Mouse (Mus musculus) hindbrain, embryonic 12.5 days (tissue): ENCODE measurements around the gene Specc1. TPM values are rescaled to one million over a fixed set of nuclear protein-coding genes. Genes with fewer than 3 reads are reported as not detected.

ENCODE experiments used
- ATAC-seq: fragments of 200-750 bp; cut with Nextera tagmentation; 2 replicates; pipeline ENCODE4 v1.8.0; 2017; ENCODE audit warnings: moderate TSS enrichment; ENCODE audit not compliant: low FRiP score
- H3K27ac ChIP-seq: fragments of 300-500 bp; sonication (generic); 2 replicates; pipeline ENCODE4 v1.5.1; 2016; ENCODE audit warnings: mild to moderate bottlenecking
- H3K27me3 ChIP-seq: fragments of 300-500 bp; sonication (generic); 2 replicates; pipeline ENCODE4 v1.6.1; 2016; ENCODE audit warnings: mild to moderate bottlenecking
- H3K36me3 ChIP-seq: fragments of 300-500 bp; sonication (generic); 2 replicates; pipeline ENCODE4 v1.6.1; 2016; ENCODE audit warnings: mild to moderate bottlenecking
- H3K4me1 ChIP-seq: fragments of 300-500 bp; sonication (generic); 2 replicates; pipeline ENCODE4 v1.6.1; 2016
- H3K4me2 ChIP-seq: fragments of 300-500 bp; sonication (generic); replicated peaks from 2 replicates; pipeline ENCODE4 v1.6.1; 2016; ENCODE audit warnings: mild to moderate bottlenecking
- H3K4me3 ChIP-seq: fragments of 300-500 bp; sonication (generic); 2 replicates; pipeline ENCODE4 v1.5.1; 2016; ENCODE audit warnings: mild to moderate bottlenecking
- H3K9ac ChIP-seq: fragments of 300-500 bp; sonication (generic); 2 replicates; pipeline ENCODE4 v1.6.1; 2016; ENCODE audit warnings: mild to moderate bottlenecking, moderate library complexity
- H3K9me3 ChIP-seq: fragments of 300-500 bp; sonication (generic); replicated peaks from 2 replicates; pipeline ENCODE4 v1.6.1; 2016; ENCODE audit warnings: mild to moderate bottlenecking
- WGBS: fragments of 180-500 bp; shearing (Covaris S2); methylation state at CpG from one replicate; pipeline ENCODE4 v1.1.7; 2016; 5-methylcytosine and 5-hydroxymethylcytosine counted together
- polyA plus RNA-seq: library from polyadenylated mRNA; unstranded; fragments of >200 nt; fragmentation: Nextera tagmentation; extraction: Ambion mirVana; gene quantifications from 2 replicates; pipeline ENCODE4 v1.2.1, GENCODE M21; 2016

Specc1 gene
- polyA plus RNA-seq, 1 experiment from 2014 or later, result 15.7 TPM

DNA sequence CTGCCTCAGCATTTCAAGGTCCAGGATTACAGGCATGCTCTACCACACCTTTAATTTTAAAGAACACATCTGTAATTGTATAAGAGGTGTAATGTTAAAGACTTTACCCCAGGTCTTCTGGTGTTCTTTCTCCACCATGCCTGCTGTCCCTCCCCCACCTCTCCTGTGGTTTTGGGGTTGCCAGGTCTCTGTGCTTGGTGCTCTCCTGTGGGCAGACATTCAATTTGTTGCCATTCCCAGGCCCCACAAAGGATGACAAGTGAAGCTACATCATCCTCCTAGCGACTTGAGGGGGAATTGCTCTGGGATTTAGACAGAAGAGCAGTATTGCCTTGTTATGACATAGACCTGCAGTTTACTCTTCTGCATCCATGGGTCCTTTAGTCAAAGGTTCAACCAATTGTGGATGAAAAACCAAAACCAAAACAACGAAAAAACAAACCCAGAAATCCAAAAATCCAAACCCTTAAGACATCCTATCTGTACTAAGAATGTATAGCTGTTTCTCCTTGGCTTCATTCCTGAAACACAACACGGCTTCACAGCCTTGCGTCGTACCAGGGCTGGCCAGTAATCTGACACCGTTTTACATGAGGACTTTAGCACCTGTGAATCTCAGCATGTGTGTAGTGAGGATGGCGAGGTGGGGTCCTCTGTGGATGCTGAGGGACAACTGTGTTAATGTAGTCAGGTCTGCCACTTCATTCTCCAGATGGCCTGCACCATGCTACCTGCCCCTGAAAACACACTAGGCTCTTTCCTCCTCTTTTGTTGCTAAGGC, 15.1 kb downstream of the Specc1 start:
- no peak for ATAC-seq

GRCm38 (mm10) chr11:61974106-61974707, 17.6 kb downstream of the Specc1 start:
- H3K4me3 ChIP-seq, result no peak overlapping the region
- H3K4me1 ChIP-seq, result no peaks in the 10 kb centered on the region
- no peak overlapping the region for H3K4me2 ChIP-seq
- no peaks in the 10 kb centered on the region for H3K27me3 ChIP-seq
- 0 out of 2 replicates have a peak overlapping the region, but pooled peaks have one; percentile 18 for H3K9ac ChIP-seq
- no peak overlapping the region for H3K27ac ChIP-seq
- no peak for ATAC-seq
- no peaks in the 10 kb centered on the region for H3K9me3 ChIP-seq
- 65% methylated on average over 13 of the region's 13 CpGs for WGBS
- no peaks in the 10 kb centered on the region for H3K36me3 ChIP-seq

More for the DNA sequence above, 15.1 kb downstream of the Specc1 start:
- Histone ChIP-seq H3K9ac (no peak overlapping the region), H3K36me3 (no peaks in the 10 kb centered on the region), H3K4me1 (no peaks in the 10 kb centered on the region), H3K4me3 (no peak overlapping the region), H3K27me3 (no peaks in the 10 kb centered on the region), H3K9me3 (no peaks in the 10 kb centered on the region), H3K27ac (no peak overlapping the region), H3K4me2 (no peak overlapping the region)
- 61% methylated on average over 7 of the region's 7 CpGs for WGBS

- Histone ChIP-seq H3K36me3 (no peaks in the 10 kb centered on the region), H3K27ac (no peak overlapping the region), H3K9me3 (no peaks in the 10 kb centered on the region), H3K9ac (no peak overlapping the region), H3K27me3 (no peaks in the 10 kb centered on the region), H3K4me2 (no peak overlapping the region), H3K4me3 (no peak overlapping the region), H3K4me1 (no peaks in the 10 kb centered on the region)
- no peak for ATAC-seq
- 72% methylated on average over 1 of the region's 1 CpGs for WGBS
Observed at GRCm38 (mm10) chr11:61975783-61976182, 19.2 kb downstream of the Specc1 start.

DNA sequence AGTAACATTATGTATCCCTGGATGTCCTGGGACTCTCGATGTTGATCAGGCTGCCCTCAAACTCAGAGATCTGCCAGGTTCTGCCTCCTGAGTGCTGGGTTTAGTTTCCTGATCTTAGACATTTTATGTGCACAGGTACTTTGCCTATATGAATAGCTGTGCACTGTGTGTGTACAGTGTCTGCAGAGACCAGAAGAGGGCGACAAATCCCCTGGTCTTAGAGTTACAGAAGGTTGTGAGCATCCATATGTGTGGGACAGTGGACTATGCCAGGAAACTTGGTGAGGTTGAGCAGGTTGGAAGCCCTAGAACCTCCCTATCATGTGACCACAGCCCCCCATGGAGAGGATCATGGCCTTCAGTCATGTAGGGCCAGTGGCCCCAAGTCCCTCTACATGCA, 24.7 kb downstream of the Specc1 start:
- WGBS, result 85% methylated on average over 2 of the region's 2 CpGs
- no peak for ATAC-seq
- Histone ChIP-seq H3K9ac (no peak overlapping the region), H3K4me3 (no peak overlapping the region), H3K4me2 (no peak overlapping the region), H3K27me3 (no peaks in the 10 kb centered on the region), H3K4me1 (no peaks in the 10 kb centered on the region), H3K36me3 (no peaks in the 10 kb centered on the region), H3K9me3 (no peaks in the 10 kb centered on the region), H3K27ac (no peak overlapping the region)

DNA sequence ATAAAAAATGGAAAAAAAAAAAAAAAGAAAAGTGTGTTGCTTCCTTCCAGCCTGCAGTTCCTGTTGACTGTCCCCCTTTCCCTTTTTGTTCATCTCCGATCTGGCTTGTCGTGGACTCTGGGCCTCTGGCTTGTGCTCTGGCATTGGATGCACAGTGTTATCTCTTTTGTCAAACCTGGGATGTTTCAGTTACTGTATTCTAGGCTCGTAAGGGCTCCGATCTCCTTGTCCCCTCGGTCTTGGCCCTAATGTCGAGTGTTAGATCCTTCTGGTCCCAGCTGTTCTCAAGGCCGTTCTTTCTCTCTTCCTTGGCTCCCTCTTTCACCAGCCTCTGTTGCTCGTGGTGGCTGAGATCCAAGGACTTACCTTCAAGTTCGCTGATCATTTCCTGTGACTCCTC, 26.3 kb downstream of the Specc1 start:
- Histone ChIP-seq H3K27ac (no peak overlapping the region), H3K4me2 (no peak overlapping the region), H3K27me3 (no peaks in the 10 kb centered on the region), H3K4me3 (no peak overlapping the region), H3K36me3 (no peaks in the 10 kb centered on the region), H3K9me3 (no peaks in the 10 kb centered on the region), H3K4me1 (no peaks in the 10 kb centered on the region), H3K9ac (no peak overlapping the region)
- no peak for ATAC-seq
- 83% methylated on average over 9 of the region's 9 CpGs for WGBS

- Histone ChIP-seq H3K36me3 (no peaks in the 10 kb centered on the region), H3K4me2 (no peak overlapping the region), H3K4me1 (no peaks in the 10 kb centered on the region), H3K9ac (no peak overlapping the region), H3K9me3 (no peaks in the 10 kb centered on the region), H3K27me3 (no peaks in the 10 kb centered on the region), H3K4me3 (no peak overlapping the region), H3K27ac (no peak overlapping the region)
- no peak for ATAC-seq
- WGBS, result 81% methylated on average over 4 of the region's 4 CpGs
Observed at GRCm38 (mm10) chr11:61986939-61987338, 30.4 kb downstream of the Specc1 start.

GRCm38 (mm10) chr11:61989647-61990046, 33.1 kb downstream of the Specc1 start:
- no peaks in the 10 kb centered on the region for H3K27me3 ChIP-seq
- H3K9me3 ChIP-seq, result no peaks in the 10 kb centered on the region
- no peaks in the 10 kb centered on the region for H3K36me3 ChIP-seq
- no peak overlapping the region for H3K27ac ChIP-seq
- 80% methylated on average over 9 of the region's 9 CpGs for WGBS
- H3K4me3 ChIP-seq, result no peak overlapping the region
- no peak overlapping the region for H3K9ac ChIP-seq
- no peak for ATAC-seq
- H3K4me2 ChIP-seq, result no peak overlapping the region
- H3K4me1 ChIP-seq, result no peaks in the 10 kb centered on the region

DNA sequence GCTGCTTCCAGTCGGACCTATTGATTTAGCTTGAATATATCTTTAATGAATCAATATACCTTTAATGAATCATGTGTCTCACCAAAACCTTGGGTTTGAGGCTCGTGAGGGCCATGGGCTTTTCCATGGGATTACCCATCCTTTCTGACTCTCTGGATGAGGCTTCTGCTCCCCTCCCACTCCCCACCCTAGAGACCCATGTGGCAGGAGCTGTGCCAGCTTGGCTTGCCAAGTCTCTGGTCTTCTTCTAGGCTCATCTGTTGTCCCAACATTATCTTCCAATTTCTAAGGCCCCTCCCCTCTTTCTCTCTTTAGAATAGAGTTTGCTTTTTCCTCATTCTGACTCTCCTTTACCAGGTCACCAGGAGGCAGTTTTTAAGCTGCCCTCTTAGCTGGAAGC, 35.0 kb downstream of the Specc1 start:
- Histone ChIP-seq H3K27me3 (no peaks in the 10 kb centered on the region), H3K4me2 (no peak overlapping the region), H3K4me1 (no peaks in the 10 kb centered on the region), H3K9ac (no peak overlapping the region), H3K27ac (no peak overlapping the region), H3K36me3 (no peaks in the 10 kb centered on the region), H3K4me3 (no peak overlapping the region), H3K9me3 (no peaks in the 10 kb centered on the region)
- ATAC-seq, result no peak
- WGBS, result 81% methylated on average over 2 of the region's 2 CpGs

DNA sequence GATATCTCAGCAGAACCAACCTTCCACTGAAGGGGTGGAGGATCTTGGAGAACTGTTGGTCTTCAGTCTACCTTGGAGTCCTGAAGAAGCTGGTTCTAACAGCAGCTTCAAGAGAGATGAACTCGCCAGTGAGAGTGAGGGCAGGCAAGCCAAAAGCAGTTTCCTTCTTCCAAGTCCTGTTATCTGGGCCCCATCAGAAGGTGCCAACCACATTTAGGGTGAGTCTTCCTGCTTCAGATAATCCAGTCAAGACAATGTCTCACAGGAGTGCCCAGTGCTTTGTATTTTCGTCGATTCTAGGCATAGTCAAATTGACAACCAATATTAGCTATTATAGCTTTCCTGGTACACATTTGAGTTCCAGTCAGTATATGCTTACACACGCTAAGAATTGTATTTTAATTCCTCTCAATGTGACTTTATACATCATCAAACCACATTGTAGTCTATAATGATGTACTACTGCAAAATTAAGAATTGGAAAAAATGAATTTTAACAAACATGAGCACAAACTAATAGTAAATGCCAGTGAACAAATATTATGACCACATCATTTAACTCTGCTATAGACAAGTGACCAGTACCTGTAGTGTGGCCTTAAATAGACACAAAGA, 36.2 kb downstream of the Specc1 start:
- Histone ChIP-seq H3K4me3 (no peak overlapping the region), H3K36me3 (no peaks in the 10 kb centered on the region), H3K9me3 (no peaks in the 10 kb centered on the region), H3K4me1 (no peaks in the 10 kb centered on the region), H3K4me2 (no peak overlapping the region), H3K27ac (no peak overlapping the region), H3K9ac (no peak overlapping the region), H3K27me3 (no peaks in the 10 kb centered on the region; the same call in 1 of the 2 replicates)
- WGBS, result 91% methylated on average over 4 of the region's 4 CpGs
- ATAC-seq, result no peak

DNA sequence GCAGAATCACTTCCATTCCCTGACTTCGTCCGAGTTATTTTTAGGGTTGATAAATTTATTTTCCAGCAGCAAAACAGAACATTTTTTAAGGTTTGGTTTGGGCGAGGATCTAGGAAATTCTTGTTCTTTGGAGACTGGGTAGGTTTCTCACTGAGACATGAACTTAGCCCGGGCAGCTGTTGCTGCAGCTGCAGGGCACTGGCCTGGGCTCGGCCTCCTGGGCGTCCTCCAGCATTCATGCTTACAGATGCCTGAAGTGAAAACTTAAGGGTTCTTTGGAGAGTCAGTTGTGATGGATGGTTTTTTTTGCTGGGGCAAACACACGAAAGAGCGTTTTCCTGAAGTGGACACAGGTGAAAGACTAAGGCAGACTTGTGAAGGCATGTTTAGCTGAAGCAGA, 42.9 kb downstream of the Specc1 start:
- 89% methylated on average over 8 of the region's 8 CpGs for WGBS
- H3K36me3 ChIP-seq, result no peaks in the 10 kb centered on the region

GRCm38 (mm10) chr11:62000099-62000498, 43.5 kb downstream of the Specc1 start:
- H3K4me2 ChIP-seq, result no peak overlapping the region
- no peak overlapping the region for H3K4me3 ChIP-seq
- ATAC-seq, result no peak
- H3K4me1 ChIP-seq, result no peaks in the 10 kb centered on the region
- H3K27ac ChIP-seq, result no peak overlapping the region
- H3K36me3 ChIP-seq, result no peaks in the 10 kb centered on the region
- 88% methylated on average over 12 of the region's 12 CpGs for WGBS
- H3K9ac ChIP-seq, result no peak overlapping the region
- no peaks in the 10 kb centered on the region; the same call in 1 of the 2 replicates for H3K27me3 ChIP-seq
- no peaks in the 10 kb centered on the region for H3K9me3 ChIP-seq

More for the DNA sequence above, 42.9 kb downstream of the Specc1 start:
- Histone ChIP-seq H3K9ac (no peak overlapping the region), H3K4me2 (no peak overlapping the region), H3K4me1 (no peaks in the 10 kb centered on the region), H3K4me3 (no peak overlapping the region), H3K9me3 (no peaks in the 10 kb centered on the region), H3K27me3 (no peaks in the 10 kb centered on the region; the same call in 1 of the 2 replicates), H3K27ac (no peak overlapping the region)
- ATAC-seq, result no peak

- H3K4me2 ChIP-seq, result no peak overlapping the region
- H3K27ac ChIP-seq, result no peak overlapping the region
- no peaks in the 10 kb centered on the region for H3K4me1 ChIP-seq
- no peaks in the 10 kb centered on the region for H3K9me3 ChIP-seq
- H3K4me3 ChIP-seq, result no peak overlapping the region
- H3K9ac ChIP-seq, result no peak overlapping the region
- 73% methylated on average over 4 of the region's 4 CpGs for WGBS
- H3K36me3 ChIP-seq, result no peaks in the 10 kb centered on the region
- ATAC-seq, result no peak
- H3K27me3 ChIP-seq, result no peaks in the 10 kb centered on the region
Observed at GRCm38 (mm10) chr11:62001977-62002376, 45.4 kb downstream of the Specc1 start.
